Mouse (Mus musculus) embryonic facial prominence, embryonic 11.5 days (tissue): ENCODE results near the gene Olfr1406. TPM values are rescaled to one million over a fixed set of nuclear protein-coding genes. Genes with fewer than 3 reads are reported as not detected.
"Not testable (repeated sequence)": the region's sequence is repeated elsewhere in the genome, so short reads cannot be mapped to it uniquely, and the experiment has no call there.

Experiments used
- ATAC-seq: fragments of 200-750 bp; cut with Nextera tagmentation; replicated peaks from 2 replicates; pipeline ENCODE4 v1.8.0; 2017; ENCODE audit warnings: low read depth; ENCODE audit not compliant: insufficient number of reproducible peaks, low FRiP score, low TSS enrichment
- DNase-seq: peaks from one replicate; pipeline ENCODE4 v3.0.0-alpha.2; 2015; ENCODE audit warnings: low spot score
- H3K27ac ChIP-seq: fragments of 300-500 bp; sonication (generic); replicated peaks from 2 replicates; pipeline ENCODE4 v1.5.1; 2014; ENCODE audit warnings: mild to moderate bottlenecking, low read depth, low read length, control low read depth
- H3K27me3 ChIP-seq: fragments of 300-500 bp; sonication (generic); 2 replicates; pipeline ENCODE4 v1.6.1; 2014; ENCODE audit warnings: mild to moderate bottlenecking, low read length, moderate library complexity, mixed read lengths; ENCODE audit not compliant: control insufficient read depth, insufficient read depth
- H3K36me3 ChIP-seq: fragments of 300-500 bp; sonication (generic); replicated peaks from 2 replicates; pipeline ENCODE4 v1.6.1; 2014; ENCODE audit warnings: low read depth, mild to moderate bottlenecking, low read length, moderate library complexity, mixed read lengths; ENCODE audit not compliant: control insufficient read depth, insufficient read depth
- H3K4me1 ChIP-seq: fragments of 300-500 bp; sonication (generic); 2 replicates; pipeline ENCODE4 v1.6.1; 2014; ENCODE audit warnings: low read length, mixed read lengths; ENCODE audit not compliant: control insufficient read depth, insufficient read depth
- H3K4me2 ChIP-seq: fragments of 300-500 bp; sonication (generic); 2 replicates; pipeline ENCODE4 v1.6.1; 2014; ENCODE audit warnings: low read depth, mild to moderate bottlenecking, control low read depth, low read length, moderate library complexity
- H3K4me3 ChIP-seq: fragments of 300-500 bp; sonication (generic); 2 replicates; pipeline ENCODE4 v1.5.1; 2014; ENCODE audit warnings: low read depth, low read length, control low read depth
- H3K9ac ChIP-seq: fragments of 300-500 bp; sonication (generic); replicated peaks from 2 replicates; pipeline ENCODE4 v1.6.1; 2014; ENCODE audit warnings: mild to moderate bottlenecking, control low read depth, low read length
- H3K9me3 ChIP-seq: fragments of 300-500 bp; sonication (generic); replicated peaks from 2 replicates; pipeline ENCODE4 v1.6.1; 2016; ENCODE audit warnings: mild to moderate bottlenecking, low read length, inconsistent platforms, mixed read lengths; ENCODE audit not compliant: control insufficient read depth
- whole genome bisulfite sequencing: fragments of 180-500 bp; shearing (Covaris S2); extraction: QIAGEN DNeasy Blood & Tissue Kit; methylation state at CpG from one replicate; pipeline ENCODE4 v1.1.7; 2014; 5-methylcytosine and 5-hydroxymethylcytosine counted together
- polyA plus RNA-seq: library from polyadenylated mRNA; unstranded; fragments of >200 nt; fragmentation: Nextera tagmentation; extraction: Ambion mirVana; gene quantifications from 2 replicates; pipeline ENCODE4 v1.2.1, GENCODE M21; 2014

Olfr1406 gene
- not detected in 2 replicates for polyA plus RNA-seq

DNA sequence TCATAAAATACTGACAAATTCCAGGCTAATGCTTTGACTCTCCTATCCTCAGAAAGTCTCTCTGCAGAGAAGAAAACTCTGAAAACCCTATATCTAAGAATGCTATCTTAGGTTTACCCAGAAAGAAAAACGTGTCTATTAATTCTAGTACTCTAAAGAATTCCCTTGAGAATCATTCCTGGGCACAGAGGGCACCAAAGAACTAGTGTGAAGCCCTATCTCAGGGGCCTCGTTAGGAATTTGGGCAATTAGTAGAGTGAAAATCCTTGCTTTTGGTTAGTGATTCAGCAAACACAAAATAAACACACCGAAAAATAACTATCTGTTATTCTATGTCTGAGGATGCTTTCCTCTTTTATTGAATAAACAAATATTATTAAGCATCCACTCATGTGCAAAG, at the start of gene Olfr1406:
Gene Olfr1406, minus strand, starts transcription at position 101 of the 400 bp plus-strand sequence.
- H3K9ac ChIP-seq, result no peak within 1 kb of the TSS
- no peak within 1 kb of the TSS for H3K4me3 ChIP-seq
- no peak within 1 kb of the TSS for H3K4me2 ChIP-seq
- WGBS, result 66% methylated on average over 3 of the region's 3 CpGs
- ATAC-seq (no peak), DNase-seq (no peak)
- no peaks in the 10 kb centered on the region for H3K9me3 ChIP-seq
- H3K36me3 ChIP-seq, result no peaks in the 10 kb centered on the region
- no peaks in the 10 kb centered on the region for H3K4me1 ChIP-seq
- no peaks in the 10 kb centered on the region for H3K27me3 ChIP-seq
- no peak within 1 kb of the TSS for H3K27ac ChIP-seq

DNA sequence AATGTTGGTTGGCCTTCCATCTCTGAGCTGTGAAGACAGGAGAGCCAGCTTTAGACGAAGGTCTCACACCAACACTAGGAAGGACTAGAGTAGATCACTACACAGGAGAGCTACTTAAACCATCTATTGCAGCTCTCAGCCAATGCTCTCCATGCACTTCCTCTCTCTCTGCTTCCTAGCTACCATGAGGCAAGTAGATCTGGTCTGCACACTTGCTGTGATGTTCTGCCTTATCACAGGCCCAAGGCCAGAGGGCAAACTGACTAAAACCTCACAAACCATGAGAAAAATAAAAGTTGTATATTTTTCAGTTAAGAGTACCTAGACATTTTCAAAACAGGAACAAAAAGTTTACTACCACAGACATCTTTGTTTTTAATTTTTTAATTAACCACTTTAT, 46.6 kb upstream of the Olfr1406 start:
- H3K27me3 ChIP-seq, H3K27ac ChIP-seq, H3K4me2 ChIP-seq, H3K36me3 ChIP-seq, H3K9me3 ChIP-seq, ATAC-seq, H3K4me3 ChIP-seq, DNase-seq, H3K4me1 ChIP-seq, H3K9ac ChIP-seq: not testable (repeated sequence)
- WGBS, result 83% methylated on average over 1 of the region's 1 CpGs

DNA sequence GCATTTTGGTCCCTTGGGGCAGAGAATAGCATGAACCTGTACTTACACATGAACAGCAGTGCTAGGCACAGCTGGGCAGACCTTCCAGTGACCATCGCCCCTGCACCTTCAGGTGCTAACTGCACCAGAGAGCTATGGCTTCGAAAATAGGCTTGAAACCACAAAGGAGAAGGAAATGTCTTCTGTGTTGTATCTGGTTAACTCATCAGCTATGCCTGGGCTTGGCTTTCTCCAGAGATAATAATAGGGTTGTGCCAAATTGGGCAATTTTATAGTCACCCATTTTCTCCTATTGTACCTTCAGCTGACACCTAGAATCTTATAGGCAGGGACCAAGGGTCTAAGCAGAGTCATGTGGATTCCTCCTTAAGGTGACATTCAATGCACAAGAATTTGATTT, 36.6 kb upstream of the Olfr1406 start, which contains the start of gene Fcer1a:
Gene Fcer1a, minus strand, starts transcription at position 134 of the 400 bp plus-strand sequence.
- H3K9me3 ChIP-seq, result no peaks in the 10 kb centered on the region
- no peaks in the 10 kb centered on the region for H3K36me3 ChIP-seq
- H3K4me2 ChIP-seq, result no peak within 1 kb of the TSS
- H3K27me3 ChIP-seq, result no peaks in the 10 kb centered on the region
- DNase-seq, result no peak
- no peak within 1 kb of the TSS for H3K4me3 ChIP-seq
- H3K9ac ChIP-seq, result no peak within 1 kb of the TSS
- H3K4me1 ChIP-seq, result no peaks in the 10 kb centered on the region
- WGBS, result 87% methylated on average over 2 of the region's 2 CpGs
- H3K27ac ChIP-seq, result no peak within 1 kb of the TSS
- no peak for ATAC-seq

DNA sequence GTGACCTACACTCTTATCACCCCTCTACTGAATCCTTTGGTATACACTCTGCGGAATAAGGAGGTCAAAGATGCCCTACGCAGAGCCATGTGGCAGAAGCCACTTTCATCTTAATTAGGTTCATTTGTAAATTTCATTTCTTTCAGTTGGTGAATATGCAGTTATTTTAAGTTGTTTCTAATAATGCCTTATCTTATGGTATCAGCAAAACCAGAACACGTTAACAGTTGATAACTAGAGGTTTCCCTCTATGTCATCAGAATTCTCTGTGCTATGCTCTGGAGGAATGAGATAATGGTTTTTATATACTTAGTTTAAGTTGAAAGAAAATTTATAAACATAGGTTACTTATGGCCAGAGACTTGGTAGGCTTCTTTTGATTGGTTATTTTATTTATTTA, 26.0 kb upstream of the Olfr1406 start:
- Histone ChIP-seq H3K27me3 (no peaks in the 10 kb centered on the region), H3K4me1 (no peaks in the 10 kb centered on the region), H3K9ac (no peak overlapping the region), H3K4me2 (no peak overlapping the region), H3K27ac (no peak overlapping the region), H3K4me3 (no peak overlapping the region), H3K36me3 (no peaks in the 10 kb centered on the region), H3K9me3 (no peaks in the 10 kb centered on the region)
- DNase-seq (no peak), ATAC-seq (no peak)
- WGBS, result 93% methylated on average over 3 of the region's 3 CpGs

DNA sequence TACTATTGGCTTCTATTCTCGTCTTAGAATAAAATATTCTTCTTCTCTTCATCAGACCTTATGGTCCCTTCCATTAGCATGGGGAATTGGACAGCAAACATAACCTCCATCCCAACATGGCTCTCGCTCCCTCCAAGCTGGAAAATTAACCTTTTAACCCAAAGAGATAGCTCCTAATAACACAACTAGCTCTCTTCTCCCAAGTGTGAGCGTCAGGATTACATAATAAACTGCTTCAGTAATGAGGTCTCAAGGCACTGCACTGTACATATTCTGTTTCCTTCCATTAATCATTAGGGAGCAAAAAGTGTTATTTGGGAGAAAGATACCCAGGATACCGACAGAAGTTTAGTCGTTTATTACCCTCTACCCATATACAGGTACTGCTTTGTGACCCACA, 21.7 kb upstream of the Olfr1406 start, which contains the start of gene Olfr1404:
Gene Olfr1404, plus strand, starts transcription at position 301 of the 400 bp plus-strand sequence.
- Histone ChIP-seq H3K9ac (no peak within 1 kb of the TSS), H3K4me3 (no peak within 1 kb of the TSS), H3K27ac (no peak within 1 kb of the TSS), H3K27me3 (no peaks in the 10 kb centered on the region), H3K9me3 (no peaks in the 10 kb centered on the region), H3K4me2 (no peak within 1 kb of the TSS), H3K4me1 (no peaks in the 10 kb centered on the region), H3K36me3 (no peaks in the 10 kb centered on the region)
- ATAC-seq (no peak), DNase-seq (no peak)
- 81% methylated on average over 5 of the region's 5 CpGs for WGBS

DNA sequence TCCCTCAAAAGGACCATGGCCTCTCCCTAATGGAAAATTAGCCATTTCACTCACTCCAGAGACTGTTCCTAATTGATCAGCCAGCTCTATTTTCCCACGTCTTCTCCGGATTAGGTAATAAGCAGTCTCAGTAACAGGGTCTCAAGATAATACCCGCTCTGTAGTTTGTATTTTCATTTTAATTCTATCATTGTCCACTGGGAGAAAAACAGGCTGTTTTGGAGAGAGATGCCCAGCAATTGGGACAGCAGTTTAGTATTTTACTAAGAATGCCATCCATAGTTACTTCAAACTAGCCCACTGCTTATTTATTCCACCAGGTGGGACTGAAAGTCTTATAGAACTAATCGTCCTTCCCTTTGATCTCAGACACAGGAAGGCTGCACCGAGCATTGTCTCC, 7.1 kb upstream of the Olfr1406 start, which contains the start of gene Olfr218:
Gene Olfr218, plus strand, starts transcription at position 301 of the 400 bp plus-strand sequence.
- H3K9me3 ChIP-seq, result no peaks in the 10 kb centered on the region
- H3K4me3 ChIP-seq, result no peak within 1 kb of the TSS
- H3K4me1 ChIP-seq, result no peaks in the 10 kb centered on the region
- H3K27ac ChIP-seq, result no peak within 1 kb of the TSS
- DNase-seq, result no peak
- ATAC-seq, result no peak
- no peak within 1 kb of the TSS for H3K9ac ChIP-seq
- no peaks in the 10 kb centered on the region for H3K27me3 ChIP-seq
- 79% methylated on average over 5 of the region's 5 CpGs for WGBS
- no peaks in the 10 kb centered on the region for H3K36me3 ChIP-seq
- H3K4me2 ChIP-seq, result no peak within 1 kb of the TSS

DNA sequence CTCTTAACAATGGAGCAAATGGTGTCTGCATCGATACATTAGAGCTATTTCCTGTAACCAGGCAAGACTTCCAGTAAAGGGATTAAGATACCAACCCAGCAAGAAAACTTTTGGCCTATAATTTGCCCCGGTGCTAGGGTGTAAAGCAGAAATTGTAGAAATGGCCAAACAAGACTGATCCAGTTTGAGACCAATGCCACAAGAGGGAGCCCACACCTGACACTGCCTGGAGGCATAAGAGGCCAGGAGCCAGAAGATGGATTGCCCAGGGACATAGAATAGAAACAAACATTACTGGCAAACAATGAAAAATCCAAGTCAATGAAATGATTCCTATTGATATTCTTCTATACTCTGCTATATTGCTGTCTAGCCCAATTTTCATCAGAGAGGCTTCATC, 5.9 kb upstream of the Olfr1406 start:
- no peaks in the 10 kb centered on the region for H3K27me3 ChIP-seq
- no peak for DNase-seq
- no peak overlapping the region for H3K27ac ChIP-seq
- no peaks in the 10 kb centered on the region for H3K9me3 ChIP-seq
- H3K4me2 ChIP-seq, result no peak overlapping the region
- WGBS, result 87% methylated on average over 2 of the region's 2 CpGs
- no peak overlapping the region for H3K4me3 ChIP-seq
- no peaks in the 10 kb centered on the region for H3K36me3 ChIP-seq
- ATAC-seq, result no peak
- no peak overlapping the region for H3K9ac ChIP-seq
- H3K4me1 ChIP-seq, result no peaks in the 10 kb centered on the region

DNA sequence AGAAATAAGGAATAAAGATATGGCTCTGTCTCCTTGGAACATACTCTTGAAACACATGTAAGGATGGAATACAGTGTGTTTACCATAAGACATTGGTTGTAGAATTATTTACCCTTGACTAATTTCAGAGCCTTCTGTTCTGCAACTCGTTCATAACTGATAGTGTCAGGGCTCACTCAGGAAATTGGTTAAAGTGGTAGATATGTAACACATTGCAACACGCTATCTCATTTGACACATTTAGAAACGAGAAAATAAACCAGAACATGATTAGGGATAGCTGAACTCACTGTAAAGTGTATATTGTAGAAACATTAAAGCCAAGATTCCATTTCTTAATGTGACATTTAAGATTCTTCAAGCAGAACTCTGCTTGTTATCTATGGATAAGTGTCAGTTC, 1.6 kb upstream of the Olfr1406 start:
- DNase-seq, result no peak
- Histone ChIP-seq H3K4me1 (no peaks in the 10 kb centered on the region), H3K4me3 (no peak overlapping the region), H3K27me3 (no peaks in the 10 kb centered on the region), H3K36me3 (no peaks in the 10 kb centered on the region), H3K27ac (no peak overlapping the region), H3K9me3 (no peaks in the 10 kb centered on the region), H3K4me2 (no peak overlapping the region), H3K9ac (no peak overlapping the region)
- 82% methylated on average over 3 of the region's 3 CpGs for WGBS
- no peak for ATAC-seq
